Comparison of ENCODE assay signal across 13 mouse cellular contexts in the genomic region with DNA sequence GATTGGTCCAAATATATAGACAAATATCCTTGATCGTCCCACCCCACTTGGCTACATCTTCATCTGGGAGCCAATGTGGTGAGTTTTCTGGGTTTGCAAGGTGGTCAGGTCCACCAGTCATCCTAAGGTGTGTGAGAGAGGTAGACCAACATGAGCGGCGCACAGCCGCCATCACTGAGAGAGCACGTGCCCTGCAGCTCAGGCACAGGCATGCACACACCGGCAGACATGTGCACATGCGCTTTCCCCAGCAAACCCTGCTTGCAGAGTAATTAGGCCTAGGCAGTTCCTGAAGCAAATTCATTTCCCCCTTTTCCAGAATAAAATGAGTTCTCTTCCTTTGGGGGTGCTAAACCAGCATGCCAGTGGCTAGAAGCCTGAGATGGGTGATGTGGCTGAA. TPM values are rescaled to one million over a fixed set of nuclear protein-coding genes. Genes with fewer than 3 reads are reported as not detected.
A peak's percentile ranks its signal among the peaks of the same experiment; 100 is the strongest.
DNase-seq lines count a peak whose midpoint lies in the region; ATAC-seq and TF ChIP-seq lines count a peak whose summit lies in the region.
"Had no signal": no experiment of that assay in that cellular context is flagged by ENCODE, and none has a peak within 500 bp of the region (broad histone marks: within the 10 kb centered on the region; RNA-seq: fewer than 3 reads in every experiment).

No protein-coding gene starts in this region.

- peaks cover 34% of the 10 kb centered on the region for H3K27me3 ChIP-seq in forebrain, embryonic 12.5 days
- peaks cover 25% of the 10 kb centered on the region for H3K27me3 ChIP-seq in forebrain, embryonic 13.5 days
- no peaks in the 10 kb centered on the region for H3K27me3 ChIP-seq in hindbrain, embryonic 15.5 days
- H3K27me3 ChIP-seq in hindbrain, embryonic 12.5 days = peaks cover 16% of the 10 kb centered on the region
- no peaks in the 10 kb centered on the region for H3K27me3 ChIP-seq in midbrain, embryonic 14.5 days (ENCODE audit: control insufficient read depth, insufficient read depth, low read length)

- ATAC-seq in forebrain, embryonic 12.5 days (ENCODE audit: low FRiP score) = no peak
- no peak for ATAC-seq in forebrain, embryonic 13.5 days
- ATAC-seq in hindbrain, embryonic 15.5 days (ENCODE audit: low FRiP score, low read depth) = peak; percentile 54; the same call in 1 of the 2 replicates
- no peak for ATAC-seq in hindbrain, embryonic 12.5 days (ENCODE audit: low FRiP score)
- no peak for ATAC-seq in midbrain, embryonic 14.5 days (ENCODE audit: low FRiP score, low TSS enrichment)

- peak overlapping the region; percentile 4; the same call in 1 of the 2 replicates for H3K27ac ChIP-seq in forebrain, embryonic 12.5 days
- no peak overlapping the region for H3K27ac ChIP-seq in forebrain, embryonic 13.5 days
- H3K27ac ChIP-seq in hindbrain, embryonic 15.5 days (replicated peaks) = peak overlapping the region; percentile 68
- no peak overlapping the region for H3K27ac ChIP-seq in hindbrain, embryonic 12.5 days
- H3K27ac ChIP-seq in cortical plate, adult 2 months (ENCODE audit: insufficient read depth, low read length) = peak overlapping the region; percentile 90
- H3K27ac ChIP-seq in midbrain, embryonic 14.5 days (replicated peaks; ENCODE audit: low read depth, low read length) = peak overlapping the region; percentile 73
- H3K27ac ChIP-seq: macrophage had no signal

- H3K36me3 ChIP-seq in forebrain, embryonic 12.5 days (replicated peaks) = no peaks in the 10 kb centered on the region
- H3K36me3 ChIP-seq in forebrain, embryonic 13.5 days (ENCODE audit: poor library complexity, severe bottlenecking) = no peaks in the 10 kb centered on the region
- H3K36me3 ChIP-seq in hindbrain, embryonic 15.5 days = no peaks in the 10 kb centered on the region
- no peaks in the 10 kb centered on the region for H3K36me3 ChIP-seq in hindbrain, embryonic 12.5 days
- H3K36me3 ChIP-seq in midbrain, embryonic 14.5 days (ENCODE audit: control insufficient read depth, insufficient read depth, low read length) = no peaks in the 10 kb centered on the region

- no peak overlapping the region for H3K4me3 ChIP-seq in forebrain, embryonic 12.5 days (replicated peaks)
- H3K4me3 ChIP-seq in forebrain, embryonic 13.5 days = no peak overlapping the region
- H3K4me3 ChIP-seq in hindbrain, embryonic 15.5 days = no peak overlapping the region
- H3K4me3 ChIP-seq in hindbrain, embryonic 12.5 days = no peak overlapping the region
- H3K4me3 ChIP-seq in cortical plate, adult 2 months (ENCODE audit: insufficient read depth, low read length) = no peak overlapping the region
- H3K4me3 ChIP-seq in midbrain, embryonic 14.5 days (replicated peaks; ENCODE audit: low read depth, low read length) = no peak overlapping the region
- H3K4me3 ChIP-seq: erythroblast, embryonic 14.5 days had no signal

- peaks cover 40% of the 10 kb centered on the region for H3K4me1 ChIP-seq in forebrain, embryonic 12.5 days
- peaks cover 40% of the 10 kb centered on the region for H3K4me1 ChIP-seq in forebrain, embryonic 13.5 days
- peaks cover 46% of the 10 kb centered on the region for H3K4me1 ChIP-seq in hindbrain, embryonic 15.5 days (replicated peaks)
- peaks cover 9% of the 10 kb centered on the region; the same call in 1 of the 2 replicates for H3K4me1 ChIP-seq in hindbrain, embryonic 12.5 days
- H3K4me1 ChIP-seq in cortical plate, adult 2 months (ENCODE audit: control insufficient read depth, insufficient read depth, low read length) = peaks cover 11% of the 10 kb centered on the region
- H3K4me1 ChIP-seq in midbrain, embryonic 14.5 days (ENCODE audit: control insufficient read depth, insufficient read depth, low read length) = peaks cover 50% of the 10 kb centered on the region

- TF ChIP-seq CTCF in cortical plate, adult 2 months (IDR thresholded peaks at IDR 0.05; ENCODE audit: extremely low read depth, insufficient read depth, low read length) = no peak

- H3K9ac ChIP-seq in forebrain, embryonic 12.5 days = no peak overlapping the region
- H3K9ac ChIP-seq in forebrain, embryonic 13.5 days = no peak overlapping the region
- no peak overlapping the region for H3K9ac ChIP-seq in hindbrain, embryonic 15.5 days
- H3K9ac ChIP-seq in hindbrain, embryonic 12.5 days = no peak overlapping the region
- no peak overlapping the region for H3K9ac ChIP-seq in midbrain, embryonic 14.5 days (replicated peaks; ENCODE audit: low read length)

- WGBS in forebrain, embryonic 12.5 days = 79% methylated on average over 7 of the region's 7 CpGs
- 72% methylated on average over 7 of the region's 7 CpGs for WGBS in forebrain, embryonic 13.5 days
- WGBS in hindbrain, embryonic 15.5 days = 62% methylated on average over 7 of the region's 7 CpGs
- WGBS in hindbrain, embryonic 12.5 days = 84% methylated on average over 7 of the region's 7 CpGs
- 63% methylated on average over 7 of the region's 7 CpGs for WGBS in midbrain, embryonic 14.5 days

- 0 out of 2 replicates have a peak, but pooled peaks have one; percentile 19 for TF ChIP-seq POLR2A in cortical plate, adult 2 months (IDR thresholded peaks at IDR 0.05; ENCODE audit: extremely low read depth, insufficient read depth, low read length)

- H3K4me2 ChIP-seq in forebrain, embryonic 12.5 days = no peak overlapping the region
- no peak overlapping the region for H3K4me2 ChIP-seq in forebrain, embryonic 13.5 days
- 0 out of 2 replicates have a peak overlapping the region, but pooled peaks have one; percentile 35 for H3K4me2 ChIP-seq in hindbrain, embryonic 15.5 days
- no peak overlapping the region for H3K4me2 ChIP-seq in hindbrain, embryonic 12.5 days (replicated peaks)
- H3K4me2 ChIP-seq in midbrain, embryonic 14.5 days (ENCODE audit: low read length) = peak overlapping the region; percentile 36; the same call in 1 of the 2 replicates

- peak; percentile 43 for DNase-seq in midbrain, embryonic 14.5 days
- DNase-seq in urinary bladder, postnatal 25 days (ENCODE audit: low spot score) = no peak
- DNase-seq in spleen, adult 18-20 months = no peak
- DNase-seq: adrenal gland, adult 2 months; cerebellum, adult 18-20 months; lung, adult 2 months had no signal

- no peaks in the 10 kb centered on the region for H3K9me3 ChIP-seq in forebrain, embryonic 12.5 days
- H3K9me3 ChIP-seq in forebrain, embryonic 13.5 days (replicated peaks) = no peaks in the 10 kb centered on the region
- H3K9me3 ChIP-seq in hindbrain, embryonic 15.5 days = no peaks in the 10 kb centered on the region
- no peaks in the 10 kb centered on the region for H3K9me3 ChIP-seq in hindbrain, embryonic 12.5 days (replicated peaks)
- no peaks in the 10 kb centered on the region for H3K9me3 ChIP-seq in midbrain, embryonic 14.5 days (ENCODE audit: control insufficient read depth, low read length)

RNA-seq across cellular contexts. Expression of gene Rpa1, which starts 55.8 kb away (rescaled TPM):
- polyA plus RNA-seq in forebrain, embryonic 12.5 days (2016; fragmentation: Nextera tagmentation; extraction: Ambion mirVana) = 140 and 160 TPM in 2 replicates
- polyA plus RNA-seq in forebrain, embryonic 13.5 days (2015; fragmentation: Nextera tagmentation; extraction: Ambion mirVana) = 99.6 and 110 TPM in 2 replicates
- 54.4 and 61.4 TPM in 2 replicates for polyA plus RNA-seq in hindbrain, embryonic 15.5 days (2015; fragmentation: Nextera tagmentation; extraction: Ambion mirVana)
- polyA plus RNA-seq in hindbrain, embryonic 12.5 days (2016; fragmentation: Nextera tagmentation; extraction: Ambion mirVana) = 96.9 and 99.5 TPM in 2 replicates
- polyA plus RNA-seq in cortical plate, adult 2 months (2012; rRNA removed) = 31.6 and 36.1 TPM in 2 replicates
- 48.3 and 50.0 TPM in 2 replicates for polyA plus RNA-seq in midbrain, embryonic 14.5 days (2014; fragmentation: Nextera tagmentation; extraction: Ambion mirVana)

RNA-seq across cellular contexts. Expression of gene Smyd4, which starts 56.0 kb away (rescaled TPM):
- polyA plus RNA-seq in forebrain, embryonic 12.5 days (2016; fragmentation: Nextera tagmentation; extraction: Ambion mirVana) = 20.0 and 21.0 TPM in 2 replicates
- polyA plus RNA-seq in forebrain, embryonic 13.5 days (2015; fragmentation: Nextera tagmentation; extraction: Ambion mirVana) = 17.7 and 17.8 TPM in 2 replicates
- 15.6 and 16.8 TPM in 2 replicates for polyA plus RNA-seq in hindbrain, embryonic 15.5 days (2015; fragmentation: Nextera tagmentation; extraction: Ambion mirVana)
- 13.4 and 17.3 TPM in 2 replicates for polyA plus RNA-seq in hindbrain, embryonic 12.5 days (2016; fragmentation: Nextera tagmentation; extraction: Ambion mirVana)
- 9.5 and 10.0 TPM in 2 replicates for polyA plus RNA-seq in cortical plate, adult 2 months (2012; rRNA removed)
- 9.5 and 12.0 TPM in 2 replicates for polyA plus RNA-seq in midbrain, embryonic 14.5 days (2014; fragmentation: Nextera tagmentation; extraction: Ambion mirVana)

Comparison
In these comparisons a context has a peak if more than half of its experiments do, and no peak if none do; other contexts are left out.
1. H3K27ac ChIP-seq: peak in forebrain, embryonic 12.5 days (single experiment), hindbrain, embryonic 15.5 days (single experiment), cortical plate, adult 2 months (single experiment) and midbrain, embryonic 14.5 days (single experiment); none in forebrain, embryonic 13.5 days (single experiment) and hindbrain, embryonic 12.5 days (single experiment).
2. H3K4me2 ChIP-seq: peak in hindbrain, embryonic 15.5 days (single experiment) and midbrain, embryonic 14.5 days (single experiment); none in forebrain, embryonic 12.5 days (single experiment), forebrain, embryonic 13.5 days (single experiment) and hindbrain, embryonic 12.5 days (single experiment).